Mouse (Mus musculus) liver, postnatal 0 days (tissue): ENCODE results near the gene Nin.

Source experiments
- CTCF ChIP-seq: sonication (generic); IDR thresholded peaks from 2 replicates; pipeline ENCODE4 v1.5.1; 2016; ENCODE audit warnings: antibody characterized with exemption, low read depth
- EP300 ChIP-seq: IDR thresholded peaks from 2 replicates; pipeline ENCODE4 v1.6.1; 2016; ENCODE audit warnings: antibody characterized with exemption, low read depth, mild to moderate bottlenecking

- TF ChIP-seq CTCF (no peak), EP300 (no peak)
Observed at GRCm38 (mm10) chr12:70111117-70111366, 2.5 kb downstream of the Nin start.
